Mouse (Mus musculus) G1E-ER4 (cell line): ENCODE results near the gene Atad5. TPM values are rescaled to one million over a fixed set of nuclear protein-coding genes. Genes with fewer than 3 reads are reported as not detected.

Experiments used
- GATA1 ChIP-seq: IDR thresholded peaks from one replicate; pipeline ENCODE4 v1.8.0; 2012; ENCODE audit warnings: low read length, inconsistent platforms
- polyA plus RNA-seq: library from polyadenylated mRNA; stranded (reverse); fragments of >175 nt; gene quantifications from 2 replicates; pipeline ENCODE4 v1.2.3, GENCODE M21; 2012

Atad5 gene
- 3.8 and 5.1 TPM in 2 replicates for polyA plus RNA-seq

DNA sequence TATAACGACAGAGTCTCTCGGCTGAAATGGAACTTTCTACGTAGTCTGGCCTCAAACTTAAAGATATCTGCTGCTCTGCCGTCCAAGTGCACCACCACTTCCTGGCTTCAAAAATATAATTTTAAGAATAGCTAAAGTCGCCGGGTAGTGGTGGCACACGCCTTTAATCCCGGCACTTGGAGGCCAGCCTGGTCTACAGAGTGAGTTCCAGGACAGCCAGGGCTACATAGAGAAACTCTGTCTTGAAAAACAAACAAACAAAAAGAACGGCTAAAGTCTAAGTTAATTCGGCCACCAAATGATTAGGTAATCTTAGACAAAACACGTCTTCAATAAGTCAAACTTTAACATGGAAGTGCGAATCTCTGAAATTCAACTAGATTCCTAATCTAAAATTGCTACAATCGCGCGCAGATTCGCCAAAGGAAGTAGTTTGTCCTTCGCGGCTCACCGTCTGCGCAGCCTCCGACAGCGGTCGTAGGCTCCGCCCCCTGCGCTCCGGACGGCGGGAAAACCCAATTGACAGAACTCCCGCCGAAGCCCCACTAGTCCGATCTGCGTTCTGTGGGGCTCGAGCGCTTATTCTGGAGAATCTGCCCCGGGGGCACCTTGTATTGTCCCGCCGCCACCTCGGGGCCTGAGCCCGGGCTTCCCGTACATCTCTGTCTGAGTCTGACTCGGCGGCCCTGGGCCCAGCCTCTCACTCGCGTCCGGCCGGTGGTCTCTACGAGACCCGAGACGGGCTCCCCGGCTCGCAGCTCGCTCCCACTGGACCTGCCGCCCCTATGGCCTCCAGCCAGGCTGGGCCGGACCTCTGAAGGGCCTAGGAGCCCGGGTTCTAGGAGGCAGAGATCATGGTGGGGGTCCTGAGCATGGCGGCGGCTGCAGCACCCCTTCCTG, at the start of gene Atad5:
Gene Atad5 (plus strand): TSS at position 484 of the 900 bp plus-strand sequence.
- TF ChIP-seq GATA1 = no peak

DNA sequence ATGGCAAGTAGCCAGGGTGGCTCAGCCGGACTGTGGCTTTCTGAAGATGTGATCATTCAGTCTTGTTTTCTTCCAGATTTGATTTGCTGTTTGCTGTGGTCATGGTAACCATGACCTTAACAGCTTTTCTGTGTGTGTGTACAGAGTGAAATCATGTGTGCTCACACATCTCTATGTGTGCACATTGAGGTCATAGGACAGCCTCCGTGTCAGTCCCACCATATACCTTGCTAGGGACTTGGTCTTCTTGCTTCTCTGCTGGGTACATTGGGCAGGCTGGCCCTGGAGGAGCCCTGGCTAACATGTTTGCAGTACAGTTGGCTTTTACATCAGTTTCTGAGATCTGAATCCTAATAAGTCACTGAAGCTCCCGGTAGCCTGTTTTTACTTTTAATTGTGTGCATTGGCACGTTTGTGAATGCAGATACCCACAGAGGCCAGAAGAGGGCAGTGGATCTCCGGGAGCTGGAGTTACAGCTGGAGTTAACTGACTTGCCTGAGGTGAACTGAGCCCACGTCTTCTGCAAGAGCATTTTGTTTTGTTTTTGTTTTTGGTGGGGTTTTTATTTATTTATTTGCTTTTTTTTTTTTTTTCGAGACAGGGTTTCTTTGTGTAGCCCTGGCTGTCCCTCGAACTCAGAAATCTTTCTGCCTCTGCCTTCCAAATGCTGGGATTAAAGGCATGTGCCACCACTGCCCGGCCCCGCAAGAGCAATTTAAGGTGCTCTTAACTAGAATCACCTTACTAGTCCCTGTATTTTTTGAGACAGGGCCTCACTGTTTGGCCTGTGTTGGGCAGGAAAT, 46.4 kb upstream of the Atad5 start:
- no peak for TF ChIP-seq GATA1

DNA sequence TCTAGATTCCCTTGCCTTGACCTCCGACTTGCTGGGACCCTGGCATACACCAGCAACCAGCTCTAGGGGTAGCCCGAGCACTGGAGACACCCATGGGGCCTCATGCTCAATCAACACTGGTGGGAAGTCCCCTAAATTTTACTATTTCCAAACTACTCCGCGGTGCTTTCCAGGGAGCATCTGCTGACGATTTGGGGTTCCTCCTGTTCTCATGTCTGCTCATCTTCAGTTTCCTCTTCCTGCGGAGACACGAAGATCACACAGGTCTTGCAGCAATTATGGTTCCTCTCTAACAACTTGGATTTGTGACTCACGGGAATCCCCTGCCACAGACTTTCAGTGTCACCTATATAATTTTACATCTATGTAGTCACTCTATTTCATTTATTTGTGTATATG, 45.8 kb upstream of the Atad5 start:
- no peak for TF ChIP-seq GATA1

DNA sequence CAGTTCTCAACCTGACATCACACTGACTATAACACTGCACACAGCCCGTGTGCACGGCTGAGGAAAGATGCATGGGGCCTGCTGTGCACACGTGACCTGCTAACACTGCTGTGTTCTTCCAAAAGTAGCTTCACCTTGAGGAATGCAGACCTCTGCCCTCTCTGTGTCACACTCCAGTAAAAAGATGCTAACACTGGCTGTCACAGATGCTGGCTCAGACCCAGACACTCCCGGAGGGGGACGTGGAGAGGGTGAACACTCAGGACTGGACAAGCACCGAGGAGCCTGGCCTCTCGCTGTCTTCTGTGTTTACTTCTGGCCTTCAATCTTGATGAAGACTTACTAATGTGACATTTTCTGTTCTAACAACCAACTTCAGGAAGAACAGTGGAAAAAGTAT, 42.3 kb upstream of the Atad5 start:
- no peak for TF ChIP-seq GATA1

DNA sequence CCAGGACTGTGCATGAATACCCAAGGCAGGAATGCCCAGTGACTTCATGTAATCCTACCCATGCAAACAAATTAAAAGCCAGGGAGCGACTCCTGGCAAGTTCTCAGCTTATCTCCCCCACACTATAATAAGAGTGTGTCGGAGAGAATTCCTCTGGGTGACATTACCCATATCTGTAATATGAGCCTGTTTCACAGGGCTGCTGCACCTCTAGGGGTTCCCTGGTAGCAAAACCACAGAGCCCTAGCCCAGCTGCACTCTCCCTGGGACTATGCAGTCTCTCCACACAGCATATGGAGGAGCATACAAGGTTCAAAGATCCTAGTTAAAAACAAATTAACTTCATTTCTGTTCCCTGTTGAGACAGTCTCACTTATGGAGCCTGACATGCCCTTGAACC, 39.1 kb upstream of the Atad5 start:
- TF ChIP-seq GATA1 = no peak

DNA sequence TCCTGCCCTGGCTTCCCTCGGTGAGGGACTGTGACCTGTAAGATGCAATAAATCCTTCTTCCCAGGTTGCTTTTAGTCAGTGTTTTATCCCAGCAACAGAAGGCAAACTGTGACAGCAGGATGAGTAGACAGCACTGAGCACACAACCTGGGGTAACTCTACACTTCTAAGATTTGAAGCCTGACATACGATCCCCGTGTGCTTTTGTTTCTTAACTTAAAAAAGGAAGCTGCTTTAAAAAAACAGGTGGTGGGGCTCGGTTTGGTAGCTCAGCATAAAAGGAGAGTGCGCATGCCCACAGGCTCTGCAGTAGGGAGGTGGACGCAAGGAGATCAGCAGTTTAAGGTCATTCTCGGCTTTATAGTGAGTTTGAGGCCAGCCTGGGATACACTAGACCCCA, 36.7 kb upstream of the Atad5 start:
- no peak for TF ChIP-seq GATA1

DNA sequence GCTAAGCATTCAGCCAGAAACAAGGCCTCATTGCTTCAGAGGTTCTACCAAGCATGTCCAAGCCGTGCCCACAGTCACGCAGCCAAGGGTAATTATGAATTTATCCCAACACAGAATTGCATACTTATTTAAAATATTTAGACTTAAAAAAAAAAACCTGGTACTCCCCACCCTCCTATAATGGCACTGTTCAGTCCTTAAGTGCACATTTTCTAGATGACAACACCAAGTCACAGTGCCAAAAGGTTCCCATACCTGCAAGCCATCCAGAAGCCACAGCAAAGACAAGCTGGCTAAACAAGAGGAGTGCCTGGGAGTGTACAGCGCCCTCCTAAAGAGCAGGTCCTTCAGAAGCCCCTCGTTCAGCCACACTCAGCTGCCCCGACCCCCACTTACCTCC, 36.0 kb upstream of the Atad5 start:
- TF ChIP-seq GATA1 = no peak

DNA sequence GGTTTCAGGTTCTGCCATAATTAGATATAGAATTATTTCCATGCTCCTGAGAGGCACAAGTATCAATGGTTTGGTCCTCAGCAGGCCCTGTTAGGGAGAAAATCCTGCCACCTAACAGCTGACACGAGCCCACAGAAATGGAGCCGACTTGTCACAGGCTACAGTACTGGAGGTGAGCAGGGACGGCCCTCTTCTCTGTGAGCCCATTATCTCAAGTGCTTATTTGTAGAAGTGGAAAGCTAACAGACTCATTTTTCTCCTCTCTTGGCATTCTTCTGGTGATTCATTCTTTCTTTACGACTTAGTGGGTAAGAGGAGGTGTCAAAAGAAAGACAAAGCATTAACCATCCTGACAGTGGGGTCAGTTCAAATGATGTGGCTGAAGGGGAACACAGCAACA, 34.5 kb upstream of the Atad5 start:
- no peak for TF ChIP-seq GATA1

DNA sequence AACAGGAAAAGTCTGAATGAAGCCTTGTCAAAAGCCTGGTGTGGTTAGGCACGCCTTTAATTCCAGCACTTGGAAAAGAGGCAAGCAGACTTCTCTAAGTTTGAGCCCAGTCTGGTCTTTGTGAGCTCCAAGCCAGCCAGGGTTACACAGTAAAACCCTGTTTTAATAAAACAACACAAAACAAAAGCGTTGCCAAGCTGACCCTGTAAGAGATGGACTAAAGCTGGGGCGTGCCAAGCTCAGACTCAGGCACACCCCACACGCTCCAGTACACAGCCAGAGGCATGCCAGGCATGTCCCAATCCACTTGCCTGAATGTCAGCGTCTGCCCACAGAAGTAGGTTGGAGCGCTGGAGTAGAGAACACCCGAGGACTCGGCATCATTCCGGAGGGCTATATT, 33.1 kb upstream of the Atad5 start:
- no peak for TF ChIP-seq GATA1

DNA sequence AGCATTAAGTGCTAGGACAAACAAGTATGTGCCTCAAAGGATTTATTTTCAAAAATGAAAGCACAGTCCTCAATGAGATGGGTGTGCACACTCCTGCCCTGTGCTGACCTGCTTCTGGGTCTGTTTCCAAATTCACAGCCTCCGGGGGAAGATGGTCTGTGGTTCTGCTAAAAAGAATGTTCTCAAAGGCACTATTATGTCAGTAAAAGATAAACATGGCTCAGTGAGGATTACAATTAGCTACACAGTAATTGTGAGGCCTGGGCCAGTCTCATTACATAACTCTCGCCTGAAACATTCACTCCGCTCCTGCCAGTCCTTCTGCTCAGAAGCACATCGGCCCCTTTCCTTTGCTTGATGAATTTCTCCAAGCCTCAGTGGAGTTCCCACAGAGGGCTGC, 27.0 kb upstream of the Atad5 start:
- no peak for TF ChIP-seq GATA1

DNA sequence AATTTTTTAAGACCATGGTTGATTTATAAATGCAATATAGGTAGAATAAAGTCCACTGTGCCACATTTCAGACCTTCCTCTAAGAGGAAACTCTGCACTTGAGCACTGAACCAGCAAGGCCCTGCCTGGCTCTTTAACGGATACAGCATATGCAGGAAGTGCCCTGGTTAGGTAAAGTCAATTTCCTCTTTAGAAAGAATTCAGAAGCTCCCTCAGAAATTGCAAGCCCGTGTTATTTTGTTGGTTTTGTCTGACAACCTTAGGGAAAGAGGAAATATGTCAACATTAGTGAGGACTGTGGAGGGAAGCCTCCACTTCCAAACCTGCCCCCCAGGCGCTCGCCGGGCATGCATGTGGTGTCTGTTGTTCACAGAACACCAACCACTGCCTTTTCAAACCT, 21.6 kb upstream of the Atad5 start:
- TF ChIP-seq GATA1 = no peak

DNA sequence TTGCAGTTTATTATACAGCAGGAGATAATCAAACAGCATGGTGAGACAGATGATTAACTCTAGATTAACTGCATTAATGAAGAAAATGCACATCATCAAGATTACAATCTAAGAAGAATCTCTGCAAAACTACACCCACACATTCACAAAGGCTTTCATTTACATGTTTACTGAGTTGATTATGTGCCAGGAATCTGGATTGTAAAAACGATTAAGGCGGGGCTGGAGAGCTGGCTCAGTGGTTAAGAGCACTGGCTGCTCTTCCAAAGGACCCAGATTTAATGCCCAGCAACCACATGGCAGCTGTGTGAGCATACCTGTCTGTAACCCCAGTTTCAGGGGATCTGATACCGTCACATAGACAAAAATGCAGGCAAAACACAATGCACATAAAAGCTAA, 19.4 kb upstream of the Atad5 start:
- no peak for TF ChIP-seq GATA1

DNA sequence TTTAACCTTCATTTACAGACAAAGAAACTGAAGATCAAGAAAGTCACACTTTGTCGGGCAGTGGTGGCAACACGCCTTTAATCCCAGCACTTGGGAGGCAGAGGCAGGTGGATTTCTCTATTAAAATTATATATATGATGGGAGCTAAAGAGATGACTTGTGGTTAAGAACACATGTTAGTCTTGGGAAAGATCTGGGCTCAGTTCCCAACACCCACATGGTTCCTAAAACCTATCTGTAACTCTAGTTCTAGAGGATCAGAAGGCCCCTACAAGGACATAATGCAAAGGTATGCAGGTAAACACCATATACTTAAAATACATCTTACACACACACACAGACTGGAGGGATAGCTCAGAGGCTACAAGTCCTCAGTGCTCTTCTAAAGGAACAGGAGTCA, 18.2 kb upstream of the Atad5 start:
- TF ChIP-seq GATA1 = no peak

DNA sequence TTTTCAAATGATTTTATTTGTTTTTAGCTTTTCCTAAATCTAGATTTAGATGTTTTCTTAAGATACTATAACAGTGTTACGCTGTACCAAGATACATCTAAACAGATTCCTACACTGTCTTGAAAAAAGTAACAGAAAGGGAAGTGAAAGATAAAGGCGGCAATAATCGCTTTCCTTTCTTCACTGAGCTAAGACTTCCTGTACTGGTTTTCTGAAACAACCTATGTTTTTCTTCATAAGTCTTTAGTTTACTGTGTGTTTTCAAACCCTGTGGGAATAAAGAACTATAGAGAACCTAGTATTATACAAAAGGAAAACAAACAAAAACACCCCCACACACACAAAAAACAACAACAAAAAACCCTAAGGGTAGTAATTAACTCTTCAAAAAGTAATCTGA, 16.8 kb upstream of the Atad5 start:
- no peak for TF ChIP-seq GATA1

DNA sequence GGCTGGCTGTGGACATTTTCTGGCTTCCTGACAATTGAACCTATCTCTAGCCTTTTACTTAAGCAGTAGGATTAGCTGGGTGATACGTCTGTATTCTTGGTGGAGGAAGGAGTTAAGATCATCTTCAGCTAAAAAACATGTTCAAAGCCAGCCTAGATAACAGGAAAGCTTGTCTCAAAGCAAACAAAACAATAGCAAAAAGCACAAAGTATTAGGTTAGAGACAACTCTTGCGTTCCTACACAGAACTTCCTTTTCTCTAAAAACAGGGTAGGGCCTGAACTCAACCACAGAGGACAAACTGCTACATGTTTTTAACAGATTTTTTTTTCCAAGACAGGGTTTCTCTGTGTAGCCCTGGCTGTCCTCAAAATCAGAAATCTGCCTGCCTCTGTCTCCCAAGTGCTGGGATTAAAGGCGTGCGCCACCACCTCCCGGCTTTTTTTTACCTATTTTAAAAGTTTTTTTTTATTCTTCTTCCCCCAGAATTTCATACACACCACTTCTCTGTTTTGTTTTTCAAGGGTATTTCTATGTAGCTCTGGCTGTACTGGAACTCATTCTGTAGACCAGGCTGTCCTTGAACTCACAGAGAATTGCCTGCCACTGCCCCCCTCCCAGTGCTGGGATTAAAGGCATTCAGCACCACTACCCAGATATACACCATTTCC, 13.5 kb upstream of the Atad5 start:
- TF ChIP-seq GATA1 = no peak
